10 mouse cellular contexts compared by ENCODE assay signal in genomic region chr7:44704363-44704762, GRCm38 (mm10). TPM values are rescaled to one million over a fixed set of nuclear protein-coding genes. Genes with fewer than 3 reads are reported as not detected.
DNase-seq lines count a peak whose midpoint lies in the region; ATAC-seq and TF ChIP-seq lines count a peak whose summit lies in the region.
"Had no signal": no experiment of that assay in that cellular context is flagged by ENCODE, and none has a peak within 500 bp of the region (broad histone marks: within the 10 kb centered on the region; RNA-seq: fewer than 3 reads in every experiment).

No protein-coding gene starts in this region.

- H3K9me3 ChIP-seq in neural tube, embryonic 15.5 days (replicated peaks): no peaks in the 10 kb centered on the region
- H3K9me3 ChIP-seq: heart, embryonic 15.5 days had no signal

- TF ChIP-seq POLR2A in brain, embryonic 14.5 days (IDR thresholded peaks at IDR 0.05; ENCODE audit: borderline replicate concordance, extremely low read depth, insufficient read depth, insufficient read length, poor library complexity, severe bottlenecking): no peak

- no peaks in the 10 kb centered on the region for H3K36me3 ChIP-seq in neural tube, embryonic 15.5 days
- H3K36me3 ChIP-seq: heart, embryonic 15.5 days had no signal

- ATAC-seq in neural tube, embryonic 15.5 days (ENCODE audit: low FRiP score): no peak

- peak; percentile 78 for TF ChIP-seq CTCF in gastrocnemius, adult 2 months (IDR thresholded peaks at IDR 0.05)
- TF ChIP-seq CTCF in brain, embryonic 14.5 days (IDR thresholded peaks at IDR 0.05; ENCODE audit: borderline replicate concordance, extremely low read depth, insufficient read depth, insufficient read length): peak; percentile 58; the same call in 1 of the 2 replicates

- intact Hi-C loops in gastrocnemius, adult 2 months (cut with DNase I): loop anchor here (5.0 kb wide), 1 partner anchor 37 kb away; no protein-coding TSS in a partner anchor

- H3K27ac ChIP-seq in gastrocnemius, adult 2 months: no peak overlapping the region
- H3K27ac ChIP-seq in neural tube, embryonic 15.5 days (replicated peaks): no peak overlapping the region
- H3K27ac ChIP-seq: heart, embryonic 15.5 days had no signal

- WGBS in neural tube, embryonic 15.5 days: 65% methylated on average over 3 of the region's 3 CpGs

- H3K27me3 ChIP-seq in neural tube, embryonic 15.5 days (replicated peaks): no peaks in the 10 kb centered on the region
- H3K27me3 ChIP-seq: heart, embryonic 15.5 days had no signal

- no peaks in the 10 kb centered on the region for H3K4me1 ChIP-seq in neural tube, embryonic 15.5 days

- H3K9ac ChIP-seq in neural tube, embryonic 15.5 days (replicated peaks): no peak overlapping the region
- H3K9ac ChIP-seq: heart, embryonic 15.5 days had no signal

- no peak overlapping the region for H3K4me2 ChIP-seq in neural tube, embryonic 15.5 days
- H3K4me2 ChIP-seq: heart, embryonic 15.5 days had no signal

- DNase-seq in gastrocnemius, adult 2 months: peak; percentile 32
- DNase-seq in gastrocnemius, adult 8-10 months (ENCODE audit: low spot score in 2 of 2): no peak
- peak; percentile 30 for DNase-seq in neural tube, embryonic 10.5 days (ENCODE audit: extremely low spot score, low spot score)
- peak; percentile 24 for DNase-seq in brain, embryonic 14.5 days (ENCODE audit: low read depth)
- DNase-seq in layer of hippocampus, postnatal 14 days (ENCODE audit: low spot score in 2 of 2): peak; percentile 41 to 50
- peak; percentile 22 for DNase-seq in thymus, postnatal 25 days
- DNase-seq in heart, adult 8-10 months (ENCODE audit: low spot score): no peak

- H3K4me3 ChIP-seq in gastrocnemius, adult 2 months: no peak overlapping the region
- H3K4me3 ChIP-seq in neural tube, embryonic 15.5 days (replicated peaks): no peak overlapping the region
- H3K4me3 ChIP-seq: heart, embryonic 15.5 days had no signal

RNA-seq across cellular contexts. Expression of gene Izumo2, which starts 4.2 kb away (rescaled TPM):
- total RNA-seq in gastrocnemius, adult 2 months (2021): not detected
- not detected for total RNA-seq in gastrocnemius, adult 8-10 months (2022)
- polyA plus RNA-seq in neural tube, embryonic 15.5 days (2015; fragmentation: Nextera tagmentation; extraction: Ambion mirVana): not detected in 2 replicates
- polyA plus RNA-seq in brain, embryonic 14.5 days (2012; rRNA removed): not detected in 2 replicates
- total RNA-seq in layer of hippocampus, postnatal 14 days (2021): not detected
- total RNA-seq in heart, adult 8-10 months (2022): not detected
- polyA plus RNA-seq: heart, embryonic 15.5 days; stomach, embryonic 14.5 days had no signal

RNA-seq across cellular contexts. Expression of gene Myh14, which starts 33.7 kb away (rescaled TPM):
- 10 to 100 TPM; 32.0 to 36.7 TPM for total RNA-seq in gastrocnemius, adult 2 months (2021)
- 10 to 100 TPM; 38.7 to 58.3 (median 42.5) TPM for total RNA-seq in gastrocnemius, adult 8-10 months (2022)
- polyA plus RNA-seq in neural tube, embryonic 15.5 days (2015; fragmentation: Nextera tagmentation; extraction: Ambion mirVana): 4.8 and 6.0 TPM in 2 replicates
- polyA plus RNA-seq in brain, embryonic 14.5 days (2012; rRNA removed): 0.72 and 1.8 TPM in 2 replicates
- 10 to 100 TPM; 20.9 to 24.6 TPM for total RNA-seq in layer of hippocampus, postnatal 14 days (2021)
- total RNA-seq in heart, adult 8-10 months (2022): 100 to 1,000 TPM in 1 of 4 experiments, 10 to 100 TPM in 3; 88.0 to 111 (median 88.2) TPM

RNA-seq across cellular contexts. Expression of gene Vrk3, which starts 43.9 kb away (rescaled TPM):
- 10 to 100 TPM; 17.1 to 22.9 TPM for total RNA-seq in gastrocnemius, adult 2 months (2021)
- total RNA-seq in gastrocnemius, adult 8-10 months (2022): 10 to 100 TPM; 19.9 to 23.5 (median 21.6) TPM
- polyA plus RNA-seq in neural tube, embryonic 15.5 days (2015; fragmentation: Nextera tagmentation; extraction: Ambion mirVana): 28.9 and 29.7 TPM in 2 replicates
- 31.1 and 45.0 TPM in 2 replicates for polyA plus RNA-seq in brain, embryonic 14.5 days (2012; rRNA removed)
- 10 to 100 TPM; 31.8 to 33.4 TPM for total RNA-seq in layer of hippocampus, postnatal 14 days (2021)
- 10 to 100 TPM; 23.5 to 29.3 (median 27.3) TPM for total RNA-seq in heart, adult 8-10 months (2022)

RNA-seq across cellular contexts. Expression of gene Zfp473, which starts 46.5 kb away (rescaled TPM):
- total RNA-seq in gastrocnemius, adult 2 months (2021): under 1 TPM in 1 of 2 experiments, not detected in 1; 0.11 TPM
- total RNA-seq in gastrocnemius, adult 8-10 months (2022): under 1 TPM in 1 of 4 experiments, not detected in 3; 0.13 TPM
- 1.1 and 1.4 TPM in 2 replicates for polyA plus RNA-seq in neural tube, embryonic 15.5 days (2015; fragmentation: Nextera tagmentation; extraction: Ambion mirVana)
- 1.0 and 1.1 TPM in 2 replicates for polyA plus RNA-seq in brain, embryonic 14.5 days (2012; rRNA removed)
- total RNA-seq in layer of hippocampus, postnatal 14 days (2021): under 1 TPM; 0.24 to 0.25 TPM
- total RNA-seq in heart, adult 8-10 months (2022): under 1 TPM in 2 of 4 experiments, not detected in 2; 0.06 to 0.09 TPM

Comparison
In these comparisons a context has a peak if more than half of its experiments do, and no peak if none do; other contexts are left out.
1. DNase-seq: peak in gastrocnemius, adult 2 months (single experiment), neural tube, embryonic 10.5 days (single experiment), brain, embryonic 14.5 days (single experiment), layer of hippocampus, postnatal 14 days (2 of 2) and thymus, postnatal 25 days (single experiment); none in gastrocnemius, adult 8-10 months (0 of 2) and heart, adult 8-10 months (single experiment).